Mouse (Mus musculus): Measurements from ENCODE around the gene Rnf144b. TPM values are rescaled to one million over a fixed set of nuclear protein-coding genes. Genes with fewer than 3 reads are reported as not detected.

Rnf144b gene
- total RNA-seq, 2 experiments from 2014 or later = 9.5 to 14.4 TPM

Other genes with a start within 250 kb of the Rnf144b start
- 10 to 100 TPM; 56.0 to 56.5 TPM for gene Kif13a, start 192.8 kb upstream of the Rnf144b start, total RNA-seq (2021)
- 1 to 10 TPM; 2.8 to 3.8 TPM for gene Nhlrc1, start 107.8 kb upstream of the Rnf144b start, total RNA-seq (2021)
- 1 to 10 TPM; 5.8 to 6.3 TPM for gene Kdm1b, start 79.2 kb upstream of the Rnf144b start, total RNA-seq (2021)
- gene Tpmt, start 77.9 kb upstream of the Rnf144b start, total RNA-seq (2021) = 1 to 10 TPM; 4.6 to 6.5 TPM
- gene Dek, start 16.5 kb upstream of the Rnf144b start, total RNA-seq (2021) = 10 to 100 TPM; 30.6 to 36.7 TPM

All from gastrocnemius, postnatal 14 days (tissue).